Mouse (Mus musculus) kidney, postnatal 10 days (tissue): ENCODE measurements around the gene Tshz2.

ENCODE experiments used
- DNase-seq: peaks from one replicate; pipeline ENCODE4 v3.0.0; 2021; ENCODE audit warnings: mixed read lengths

Gene Tshz2

GRCm38 (mm10) chr2:170054943-170055342 is 422.1 kb downstream of the Tshz2 start:
- DNase-seq: no peak

DNA sequence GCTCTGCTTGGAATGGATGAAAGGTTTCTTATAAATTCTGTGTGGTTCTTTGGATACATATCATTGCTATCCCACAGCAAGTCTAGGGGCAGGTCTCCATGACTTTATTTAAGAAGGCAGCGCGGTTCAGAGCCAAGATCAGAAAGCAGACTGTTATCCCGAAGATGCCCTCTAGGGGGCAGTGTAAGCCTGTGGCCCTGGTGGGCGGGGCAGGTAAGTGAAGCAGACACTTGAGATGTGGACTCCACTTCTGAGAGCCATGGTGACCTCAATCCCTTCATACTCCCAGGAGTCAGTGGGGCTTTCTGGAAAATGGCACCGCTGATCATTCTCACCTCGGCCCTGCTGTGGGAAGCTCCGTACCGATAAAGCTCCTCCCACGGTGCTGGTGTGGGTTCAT is 422.6 kb downstream of the Tshz2 start:
- peak; percentile 61 for DNase-seq

- peak; percentile 56 for DNase-seq
These were observed 426.0 kb downstream of the Tshz2 start for GRCm38 (mm10) chr2:170058774-170059173.

- DNase-seq: peak; percentile 55
These were observed 427.3 kb downstream of the Tshz2 start for GRCm38 (mm10) chr2:170060066-170060465.

DNA sequence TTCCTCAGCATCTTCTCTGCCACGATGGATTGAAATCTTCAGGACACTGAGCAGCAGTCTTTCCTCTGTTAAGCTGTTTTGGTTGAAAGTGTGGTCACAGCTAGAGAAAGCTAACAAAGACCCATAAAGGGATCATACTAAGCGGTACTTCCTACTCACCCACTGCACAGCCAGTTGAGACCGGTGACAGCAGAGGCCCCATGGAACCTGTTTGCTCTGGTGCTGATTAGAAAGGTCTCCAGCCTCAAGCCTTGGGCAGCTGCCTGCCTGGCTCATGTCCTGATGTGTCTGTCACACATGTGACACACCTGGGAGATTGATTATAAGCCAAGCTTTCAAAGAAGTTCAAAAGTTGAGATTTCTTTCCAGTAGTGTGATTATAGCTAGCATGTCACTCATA is 429.6 kb downstream of the Tshz2 start:
- DNase-seq: no peak

GRCm38 (mm10) chr2:170069976-170070375 is 437.2 kb downstream of the Tshz2 start:
- peak; percentile 40 for DNase-seq

DNA sequence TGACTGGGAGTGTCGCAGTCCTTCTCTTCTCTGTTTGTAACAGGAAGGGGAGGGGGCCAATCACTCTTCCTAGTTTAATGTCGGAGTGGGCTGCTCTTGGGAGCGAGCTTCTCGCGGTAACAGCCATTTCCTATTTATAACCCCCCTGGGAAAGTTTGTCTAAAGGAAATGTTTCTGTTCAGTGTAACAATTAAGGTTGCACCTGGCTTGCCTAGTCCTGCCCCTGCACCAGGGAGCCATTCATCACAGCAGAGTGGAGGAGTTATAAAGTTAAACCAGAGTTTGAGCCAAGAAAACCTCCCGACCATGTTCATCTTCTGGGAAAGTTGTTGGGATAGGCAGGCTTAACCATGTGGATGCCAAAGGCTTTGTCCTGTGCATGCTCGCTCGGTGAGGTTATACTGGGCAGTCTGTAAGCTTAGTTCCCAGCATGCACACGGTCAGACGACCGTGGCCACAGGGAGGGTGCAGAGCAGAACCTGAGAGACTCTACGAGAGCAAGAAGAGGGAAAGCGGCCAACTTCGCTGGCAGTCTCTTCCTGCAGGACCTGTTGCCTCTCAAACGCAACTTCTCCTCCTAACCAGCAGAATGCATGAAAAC is 437.9 kb downstream of the Tshz2 start:
- DNase-seq: peak; percentile 61

DNA sequence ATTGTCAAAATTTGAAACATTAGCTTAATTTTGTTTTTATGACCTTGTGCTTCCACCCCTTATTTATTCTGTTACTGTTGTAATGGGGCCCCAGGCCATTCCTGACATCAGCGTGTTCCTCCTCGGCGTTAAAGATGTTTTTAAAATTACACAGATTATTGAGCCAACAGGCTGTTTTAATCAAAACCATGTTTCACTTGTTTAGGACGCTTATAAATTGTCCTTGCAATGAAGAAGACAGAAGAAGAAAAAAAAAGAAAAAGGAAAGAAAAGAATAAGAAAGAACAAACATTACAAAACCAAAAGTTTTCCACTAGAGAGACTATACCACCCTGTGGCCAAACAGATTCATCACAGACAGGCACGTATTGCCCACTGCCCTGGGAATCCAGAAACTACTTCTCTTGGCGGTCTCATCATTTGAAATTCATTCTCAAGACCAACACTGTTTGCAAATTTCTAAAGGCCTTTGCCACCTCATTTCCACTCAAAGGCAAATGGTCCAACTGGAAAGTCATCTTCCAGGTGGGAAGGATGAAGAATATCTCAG is 444.2 kb downstream of the Tshz2 start:
- peak; percentile 41 for DNase-seq

- DNase-seq: no peak
These were observed 445.2 kb downstream of the Tshz2 start for GRCm38 (mm10) chr2:170078041-170078440.

- DNase-seq: peak; percentile 54
These were observed 445.7 kb downstream of the Tshz2 start for GRCm38 (mm10) chr2:170078442-170079017.

DNA sequence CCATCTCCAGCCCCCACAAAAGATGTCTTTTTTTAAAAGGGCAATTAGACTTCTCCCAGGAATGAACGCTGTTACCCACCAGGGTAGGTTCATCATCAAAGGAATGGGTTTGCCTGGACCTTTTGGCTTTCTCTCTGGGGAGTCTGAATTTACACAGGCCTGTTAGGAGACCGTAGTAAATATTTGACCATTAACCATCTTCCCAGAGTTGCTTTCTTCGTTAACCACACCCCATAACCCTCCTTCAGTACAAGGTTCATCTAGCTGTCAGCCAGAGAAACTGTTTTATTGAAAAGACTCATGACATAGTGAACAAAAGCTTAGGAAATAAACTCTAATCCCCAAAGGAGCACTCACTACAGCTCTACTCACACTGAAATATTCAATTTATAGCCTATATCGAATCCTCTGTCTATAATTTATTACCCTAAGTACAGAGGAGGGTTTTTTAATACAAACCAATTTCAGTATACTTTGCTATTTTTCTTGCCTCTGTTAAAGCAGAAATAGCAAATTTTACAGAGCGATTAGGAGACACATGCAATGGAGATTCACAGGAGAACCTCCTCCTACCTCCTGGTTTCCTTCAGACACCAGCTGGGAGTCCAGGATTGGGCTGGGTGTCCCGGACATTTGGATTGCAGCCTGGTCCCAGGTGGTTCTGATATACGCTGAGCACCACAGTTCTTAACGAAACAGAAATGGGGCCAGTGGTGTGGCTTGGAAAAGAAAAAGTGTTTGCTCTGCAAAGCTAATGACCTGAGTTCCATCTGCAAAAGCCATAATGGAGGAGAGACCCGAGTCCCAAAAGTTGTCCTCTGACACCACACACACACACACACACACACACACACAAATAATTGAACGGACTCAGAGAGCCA is 459.0 kb downstream of the Tshz2 start:
- DNase-seq: no peak

- DNase-seq: no peak
These were observed 461.4 kb downstream of the Tshz2 start for GRCm38 (mm10) chr2:170094220-170094619.

DNA sequence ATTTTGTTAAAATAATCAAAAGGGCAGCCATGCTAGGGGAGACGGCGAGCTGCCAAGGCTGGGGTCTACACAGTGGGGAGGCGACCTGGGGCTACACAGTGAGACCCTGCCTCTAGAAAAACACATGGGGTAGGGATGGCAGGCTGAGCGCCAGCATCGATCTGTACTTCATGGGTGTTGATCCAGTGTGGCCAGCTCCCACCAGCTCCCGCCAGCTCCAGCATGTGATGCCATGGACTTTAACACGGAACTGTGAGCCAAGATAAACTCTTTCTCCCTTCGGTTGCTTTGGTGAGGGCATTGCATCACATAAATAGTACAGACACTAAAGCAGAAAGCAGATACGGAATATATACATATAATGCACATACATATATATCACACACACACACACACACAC is 462.1 kb downstream of the Tshz2 start:
- no peak for DNase-seq

- peak; percentile 97 for DNase-seq
These were observed 468.3 kb downstream of the Tshz2 start for GRCm38 (mm10) chr2:170101132-170101531.

- DNase-seq: peak; percentile 35
These were observed 469.1 kb downstream of the Tshz2 start for GRCm38 (mm10) chr2:170101932-170102331.

DNA sequence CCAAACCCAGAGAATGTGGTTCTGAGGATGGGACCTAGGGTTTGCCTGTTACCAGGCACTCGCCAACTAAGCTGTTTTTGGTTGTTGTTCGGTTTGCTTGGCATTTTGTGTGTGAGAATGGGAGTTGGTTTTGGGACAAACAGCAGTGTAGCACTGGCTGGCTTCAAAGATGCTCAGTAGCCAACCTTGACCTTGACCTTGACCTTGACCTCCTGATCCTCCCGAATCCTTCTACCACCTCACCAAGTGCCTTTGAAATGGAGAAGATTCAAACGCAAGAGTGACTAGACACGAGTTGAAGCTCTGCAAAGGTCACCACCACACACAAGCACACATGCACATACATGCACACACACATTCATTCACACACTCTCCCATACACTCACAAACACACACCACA is 470.5 kb downstream of the Tshz2 start:
- no peak for DNase-seq

- peak; percentile 78 for DNase-seq
These were observed 471.0 kb downstream of the Tshz2 start for GRCm38 (mm10) chr2:170103852-170104251.

DNA sequence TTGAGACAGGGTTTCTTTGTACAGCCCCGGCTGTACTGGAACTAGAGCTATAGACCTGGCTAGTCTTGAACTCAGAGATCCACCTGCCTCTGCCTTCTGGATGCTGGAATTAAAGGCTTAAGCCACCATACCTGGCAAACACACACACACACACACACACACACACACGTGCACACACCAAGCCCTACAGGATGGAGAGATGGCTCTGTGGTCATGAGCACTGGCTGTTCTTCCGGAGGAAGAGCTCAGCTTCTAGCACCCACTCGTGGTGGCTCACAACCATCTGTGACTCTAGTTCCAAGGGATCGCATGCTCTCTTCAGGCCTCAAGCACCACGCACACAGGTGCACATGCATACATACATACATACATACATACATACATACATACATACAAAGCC is 471.6 kb downstream of the Tshz2 start:
- DNase-seq: no peak

DNA sequence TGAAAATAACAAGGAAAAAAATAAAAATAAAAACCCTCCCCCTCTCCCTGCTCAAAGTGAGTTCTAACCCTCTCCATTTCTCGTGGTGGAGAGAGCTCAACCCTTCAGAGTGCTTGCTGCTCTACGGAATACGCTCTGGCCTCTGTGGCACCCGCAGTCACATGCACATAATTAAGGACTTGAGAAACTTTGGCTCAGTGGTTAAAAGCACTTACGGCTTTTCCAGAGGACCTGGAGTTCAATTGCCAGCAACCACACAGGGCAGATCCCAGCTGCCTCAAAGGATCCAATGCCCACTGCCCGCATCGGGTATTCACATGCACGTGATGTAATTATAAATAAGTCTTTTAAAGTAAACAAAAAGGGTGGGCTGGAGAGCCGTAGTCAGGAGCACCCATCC is 473.2 kb downstream of the Tshz2 start:
- no peak for DNase-seq

DNA sequence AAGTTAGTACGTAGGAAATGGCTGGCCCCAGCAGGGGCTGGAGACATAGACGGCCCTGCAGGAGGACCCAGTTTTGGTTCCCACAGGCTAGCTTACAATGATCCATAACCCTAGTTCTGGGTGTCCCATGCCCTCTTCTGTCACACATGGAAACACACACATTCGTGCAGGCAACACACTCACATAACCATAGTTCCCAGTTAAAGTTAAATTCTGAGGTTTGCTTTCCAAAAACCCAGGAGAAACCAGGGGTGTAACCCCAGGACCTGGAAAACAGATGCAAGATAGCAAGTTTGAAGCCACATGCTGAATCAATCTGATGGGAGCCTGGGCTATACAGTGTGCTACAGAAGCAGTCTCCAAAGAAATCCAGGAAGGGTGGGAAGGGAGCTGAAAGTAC is 475.0 kb downstream of the Tshz2 start:
- no peak for DNase-seq

- no peak for DNase-seq
These were observed 476.7 kb downstream of the Tshz2 start for GRCm38 (mm10) chr2:170109528-170109927.

DNA sequence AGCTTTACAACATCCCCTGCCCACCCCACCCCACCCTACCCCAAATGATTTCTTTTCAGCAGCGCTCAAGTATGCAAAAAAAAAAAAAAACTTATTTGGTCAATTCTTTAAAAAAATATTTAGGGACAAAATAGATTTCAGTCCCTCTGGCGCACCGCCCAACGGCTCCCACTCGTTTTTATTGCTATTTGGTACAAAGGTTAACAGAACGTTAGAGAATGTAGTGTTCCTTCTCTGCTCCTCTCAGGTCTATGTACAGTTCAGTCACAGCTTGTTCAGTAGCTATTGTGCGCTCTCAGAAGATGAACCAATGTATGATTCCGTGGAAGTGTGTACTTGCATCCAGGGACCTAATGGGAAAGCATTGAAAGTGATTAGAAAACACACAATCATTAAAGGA is 477.5 kb downstream of the Tshz2 start:
- no peak for DNase-seq

- peak; percentile 77 for DNase-seq
These were observed 484.0 kb downstream of the Tshz2 start for GRCm38 (mm10) chr2:170116704-170117281.
